Mouse (Mus musculus) kidney, adult 2 months (tissue): Measurements from ENCODE around the gene Adat1.

Experiments
- CTCF ChIP-seq: fragments of 200-500 bp; conservative IDR thresholded peaks from 2 replicates; pipeline ENCODE4 v1.5.1; 2011; ENCODE audit warnings: low read depth, mild to moderate bottlenecking, control low read depth, low read length, moderate library complexity, mixed read lengths; ENCODE audit not compliant: insufficient read depth, insufficient read length
- POLR2A ChIP-seq: fragments of 200-500 bp; IDR thresholded peaks from one replicate; pipeline ENCODE4 v1.6.1; 2011; ENCODE audit warnings: low read depth, low read length, control low read depth

- TF ChIP-seq POLR2A (no peak), CTCF (no peak)
Measured at GRCm38 (mm10) chr8:111978147-111978546, 14.0 kb downstream of the Adat1 start.
